Mouse (Mus musculus): ENCODE measurements around the gene 9530068E07Rik. TPM values are rescaled to one million over a fixed set of nuclear protein-coding genes. Genes with fewer than 3 reads are reported as not detected.

9530068E07Rik gene
- polyA plus RNA-seq, 1 experiment = 124 TPM

DNA sequence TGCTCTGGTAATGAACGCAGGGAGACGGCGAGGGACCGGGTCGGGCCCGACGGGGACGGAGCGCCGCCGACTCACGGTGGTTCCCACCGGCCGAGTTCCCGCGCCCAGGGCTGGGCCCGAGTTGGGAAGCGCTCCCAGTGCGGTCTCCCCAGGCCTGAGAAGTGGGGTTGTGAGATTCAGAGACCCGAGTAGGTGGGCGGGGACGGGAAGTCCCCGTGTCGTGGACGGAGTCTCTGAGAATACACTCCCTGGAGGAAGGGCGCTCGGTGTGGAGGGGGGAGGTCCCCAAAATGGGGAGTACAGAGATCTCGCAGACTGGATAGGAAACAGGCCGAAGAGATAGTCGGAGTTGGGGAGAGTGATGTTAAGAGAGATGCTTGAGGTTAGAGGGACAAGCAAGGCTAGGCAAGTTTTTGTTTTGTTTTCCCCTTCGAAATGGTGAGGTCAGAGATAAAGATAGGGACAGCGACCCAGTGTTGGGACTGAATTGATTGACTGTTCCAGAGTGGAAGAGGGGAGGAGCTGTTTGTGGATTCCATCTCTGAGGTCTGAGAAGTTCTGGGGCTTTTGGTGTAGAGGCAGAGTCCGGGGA lies 465 bp downstream of the 9530068E07Rik start:
- Histone ChIP-seq H3K27me3 (ENCODE audit: control insufficient read depth, insufficient read depth, low read length) (no peaks in the 10 kb centered on the region), H3K27ac (ENCODE audit: control insufficient read depth, insufficient read depth, low read length) (0 out of 2 replicates have a peak overlapping the region, but pooled peaks have one; percentile 1), H3K4me3 (ENCODE audit: control insufficient read depth, insufficient read depth, low read length) (peak overlapping the region; percentile 75), H3K4me1 (replicated peaks; ENCODE audit: control insufficient read depth, insufficient read depth, low read length) (peaks cover 4% of the 10 kb centered on the region; the same call in 1 of the 2 replicates), H3K36me3 (ENCODE audit: control insufficient read depth, insufficient read depth, low read length) (no peaks in the 10 kb centered on the region)
- peak; percentile 62 for DNase-seq
- TF ChIP-seq CTCF (IDR thresholded peaks at IDR 0.05; ENCODE audit: borderline replicate concordance, control insufficient read depth, extremely low read depth, insufficient read depth, low read length, poor library complexity) = no peak; the same call in 1 of the 2 replicates
- no peak for TF ChIP-seq POLR2A (IDR thresholded peaks at IDR 0.05; ENCODE audit: control insufficient read depth, extremely low read depth, insufficient read depth, low read length, poor library complexity)
- 2% methylated on average over 33 of the region's 33 CpGs for WGBS

DNA sequence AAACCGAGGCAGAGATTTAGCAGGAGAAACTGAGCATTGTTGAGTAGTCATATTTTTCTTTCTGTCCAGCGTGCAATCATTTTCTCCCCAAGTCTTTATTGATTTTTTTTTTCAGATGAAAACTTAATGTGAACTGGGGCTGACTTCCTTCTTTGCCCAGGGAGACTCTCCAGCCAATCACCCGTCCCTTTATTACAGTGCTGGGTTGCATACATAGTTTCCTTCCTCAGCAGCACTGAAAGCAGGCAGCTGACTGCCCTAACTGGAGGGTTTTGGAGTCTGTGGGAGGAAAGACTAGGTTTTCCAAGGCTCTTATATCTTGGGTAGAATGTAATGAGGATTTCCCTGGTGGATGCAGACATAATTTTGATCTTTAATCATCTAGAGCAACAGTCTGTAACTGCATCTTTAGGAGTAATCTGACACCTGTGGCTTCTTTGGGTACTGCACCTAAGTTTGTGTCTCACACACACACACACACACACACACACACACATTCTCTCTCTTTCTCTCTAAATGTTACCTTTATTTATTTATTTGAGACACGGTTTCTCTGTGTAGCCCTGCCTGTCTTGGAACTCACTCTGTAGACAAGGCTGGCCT lies 1.3 kb downstream of the 9530068E07Rik start:
- Histone ChIP-seq H3K27me3 (ENCODE audit: control insufficient read depth, insufficient read depth, low read length) (no peaks in the 10 kb centered on the region), H3K4me3 (ENCODE audit: control insufficient read depth, insufficient read depth, low read length) (no peak overlapping the region), H3K27ac (ENCODE audit: control insufficient read depth, insufficient read depth, low read length) (no peak overlapping the region), H3K4me1 (replicated peaks; ENCODE audit: control insufficient read depth, insufficient read depth, low read length) (peaks cover 4% of the 10 kb centered on the region; the same call in 1 of the 2 replicates), H3K36me3 (ENCODE audit: control insufficient read depth, insufficient read depth, low read length) (no peaks in the 10 kb centered on the region)
- TF ChIP-seq CTCF (IDR thresholded peaks at IDR 0.05; ENCODE audit: borderline replicate concordance, control insufficient read depth, extremely low read depth, insufficient read depth, low read length, poor library complexity) = no peak
- TF ChIP-seq POLR2A (IDR thresholded peaks at IDR 0.05; ENCODE audit: control insufficient read depth, extremely low read depth, insufficient read depth, low read length, poor library complexity) = no peak
- DNase-seq = no peak
- WGBS = 84% methylated on average over 4 of the region's 4 CpGs

DNA sequence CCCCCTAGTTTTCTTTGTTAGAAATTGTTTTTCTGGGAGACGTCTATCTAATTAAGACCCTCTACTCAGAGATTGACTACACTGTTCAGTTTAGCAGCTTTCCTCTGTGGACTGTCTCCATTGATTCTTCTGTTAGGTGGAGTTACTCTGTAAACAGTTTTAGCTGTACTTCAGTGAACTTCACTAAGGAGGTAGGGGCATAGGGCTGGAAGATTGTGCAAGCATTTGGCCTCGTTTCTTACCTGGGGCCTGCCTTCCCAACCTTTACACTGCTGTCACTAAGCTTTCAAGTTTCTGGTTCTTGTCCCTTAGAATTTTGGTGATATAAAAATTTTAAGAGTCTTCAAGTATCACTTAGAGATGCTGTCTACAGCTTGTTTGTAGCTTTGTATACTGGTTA lies 5.2 kb downstream of the 9530068E07Rik start:
- Histone ChIP-seq H3K4me1 (replicated peaks; ENCODE audit: control insufficient read depth, insufficient read depth, low read length) (peaks cover 4% of the 10 kb centered on the region; the same call in 1 of the 2 replicates), H3K36me3 (ENCODE audit: control insufficient read depth, insufficient read depth, low read length) (peaks cover 17% of the 10 kb centered on the region), H3K27ac (ENCODE audit: control insufficient read depth, insufficient read depth, low read length) (no peak overlapping the region), H3K4me3 (ENCODE audit: control insufficient read depth, insufficient read depth, low read length) (no peak overlapping the region), H3K27me3 (ENCODE audit: control insufficient read depth, insufficient read depth, low read length) (no peaks in the 10 kb centered on the region)
- TF ChIP-seq CTCF (IDR thresholded peaks at IDR 0.05; ENCODE audit: borderline replicate concordance, control insufficient read depth, extremely low read depth, insufficient read depth, low read length, poor library complexity) = no peak
- no peak for TF ChIP-seq POLR2A (IDR thresholded peaks at IDR 0.05; ENCODE audit: control insufficient read depth, extremely low read depth, insufficient read depth, low read length, poor library complexity)
- no peak for DNase-seq
- 95% methylated on average over 2 of the region's 2 CpGs for WGBS

DNA sequence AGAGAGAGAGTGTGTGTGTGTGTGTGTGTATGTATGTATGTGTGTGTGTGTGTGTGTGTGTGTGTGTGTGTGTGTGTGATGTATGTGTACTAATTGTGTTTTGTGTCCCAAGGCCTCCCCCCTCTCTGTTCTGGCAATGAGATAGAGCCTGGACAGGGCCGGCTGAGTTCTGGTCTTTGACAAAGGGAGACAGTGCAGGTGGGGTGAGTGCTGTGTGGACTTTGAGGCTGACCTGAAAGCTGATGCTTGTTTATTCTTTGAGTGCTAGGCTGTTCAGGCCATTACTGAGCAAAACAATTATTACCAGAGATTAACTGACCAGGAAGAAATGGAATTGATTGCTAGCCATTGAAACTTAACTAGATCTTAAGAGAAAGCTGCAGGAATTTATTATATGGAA lies 6.3 kb downstream of the 9530068E07Rik start:
- DNase-seq = no peak
- TF ChIP-seq POLR2A (IDR thresholded peaks at IDR 0.05; ENCODE audit: control insufficient read depth, extremely low read depth, insufficient read depth, low read length, poor library complexity) = no peak
- no peak for TF ChIP-seq CTCF (IDR thresholded peaks at IDR 0.05; ENCODE audit: borderline replicate concordance, control insufficient read depth, extremely low read depth, insufficient read depth, low read length, poor library complexity)
- WGBS = 100% methylated on average over 1 of the region's 1 CpGs
- Histone ChIP-seq H3K27ac (ENCODE audit: control insufficient read depth, insufficient read depth, low read length) (no peak overlapping the region), H3K36me3 (ENCODE audit: control insufficient read depth, insufficient read depth, low read length) (peaks cover 27% of the 10 kb centered on the region), H3K27me3 (ENCODE audit: control insufficient read depth, insufficient read depth, low read length) (no peaks in the 10 kb centered on the region), H3K4me3 (ENCODE audit: control insufficient read depth, insufficient read depth, low read length) (no peak overlapping the region), H3K4me1 (replicated peaks; ENCODE audit: control insufficient read depth, insufficient read depth, low read length) (no peaks in the 10 kb centered on the region)

DNA sequence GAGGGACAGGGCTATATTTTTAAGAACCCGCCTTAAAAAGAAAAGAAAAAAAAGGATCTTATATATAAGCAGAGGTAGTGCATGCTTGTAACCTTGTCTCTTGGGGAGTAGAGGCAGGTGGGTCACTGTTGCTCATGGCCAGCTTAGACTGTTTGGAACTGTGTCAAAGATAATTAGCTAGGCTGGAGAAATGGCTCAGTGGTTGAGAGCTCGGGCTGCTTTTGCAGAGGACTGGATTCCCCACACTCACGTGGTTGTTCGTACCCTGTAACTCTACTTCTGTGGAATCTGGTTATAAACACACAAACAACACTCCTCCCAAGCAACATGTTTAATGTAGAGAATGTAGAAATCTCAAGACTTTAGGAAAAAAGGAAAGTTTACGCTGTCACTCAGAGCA lies 8.0 kb downstream of the 9530068E07Rik start:
- TF ChIP-seq CTCF (IDR thresholded peaks at IDR 0.05; ENCODE audit: borderline replicate concordance, control insufficient read depth, extremely low read depth, insufficient read depth, low read length, poor library complexity) = no peak
- TF ChIP-seq POLR2A (IDR thresholded peaks at IDR 0.05; ENCODE audit: control insufficient read depth, extremely low read depth, insufficient read depth, low read length, poor library complexity) = no peak
- H3K4me1 ChIP-seq (replicated peaks; ENCODE audit: control insufficient read depth, insufficient read depth, low read length) = no peaks in the 10 kb centered on the region
- WGBS = 95% methylated on average over 5 of the region's 5 CpGs
- peaks cover 35% of the 10 kb centered on the region for H3K36me3 ChIP-seq (ENCODE audit: control insufficient read depth, insufficient read depth, low read length)
- no peaks in the 10 kb centered on the region for H3K27me3 ChIP-seq (ENCODE audit: control insufficient read depth, insufficient read depth, low read length)
- H3K27ac ChIP-seq (ENCODE audit: control insufficient read depth, insufficient read depth, low read length) = no peak overlapping the region
- no peak overlapping the region for H3K4me3 ChIP-seq (ENCODE audit: control insufficient read depth, insufficient read depth, low read length)
- no peak for DNase-seq

DNA sequence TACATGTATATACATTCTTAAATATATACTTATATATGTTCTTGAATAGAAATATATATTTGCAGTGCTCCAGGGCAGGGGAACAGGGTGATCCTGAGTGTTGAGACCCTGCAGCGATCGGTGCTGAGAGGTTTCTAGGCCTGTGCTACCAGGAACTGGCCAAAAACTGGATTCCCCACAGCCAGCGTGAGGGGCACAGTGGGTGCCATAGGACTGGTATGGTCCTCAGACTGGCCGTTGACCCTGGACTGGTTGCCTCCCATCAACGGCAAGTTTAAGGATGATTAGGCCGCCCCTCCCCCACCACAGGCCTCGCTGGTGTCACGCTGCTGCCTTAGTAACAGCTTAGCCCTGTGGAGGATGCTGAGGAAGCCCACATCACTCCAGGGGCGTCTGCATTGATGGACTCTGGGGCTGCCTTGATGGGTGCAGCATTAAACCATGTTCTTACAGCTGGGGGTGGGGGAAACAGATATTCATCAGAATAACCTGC lies 9.0 kb downstream of the 9530068E07Rik start:
- no peak for DNase-seq
- H3K27ac ChIP-seq (ENCODE audit: control insufficient read depth, insufficient read depth, low read length) = no peak overlapping the region
- H3K4me1 ChIP-seq (replicated peaks; ENCODE audit: control insufficient read depth, insufficient read depth, low read length) = no peaks in the 10 kb centered on the region
- H3K27me3 ChIP-seq (ENCODE audit: control insufficient read depth, insufficient read depth, low read length) = no peaks in the 10 kb centered on the region
- WGBS = 95% methylated on average over 9 of the region's 9 CpGs
- H3K4me3 ChIP-seq (ENCODE audit: control insufficient read depth, insufficient read depth, low read length) = no peak overlapping the region
- TF ChIP-seq CTCF (IDR thresholded peaks at IDR 0.05; ENCODE audit: borderline replicate concordance, control insufficient read depth, extremely low read depth, insufficient read depth, low read length, poor library complexity) = no peak
- TF ChIP-seq POLR2A (IDR thresholded peaks at IDR 0.05; ENCODE audit: control insufficient read depth, extremely low read depth, insufficient read depth, low read length, poor library complexity) = no peak
- H3K36me3 ChIP-seq (ENCODE audit: control insufficient read depth, insufficient read depth, low read length) = peaks cover 35% of the 10 kb centered on the region

Data from thymus, adult 2 months (tissue).